Mouse (Mus musculus): ENCODE results near the gene Scaf1.

DNA sequence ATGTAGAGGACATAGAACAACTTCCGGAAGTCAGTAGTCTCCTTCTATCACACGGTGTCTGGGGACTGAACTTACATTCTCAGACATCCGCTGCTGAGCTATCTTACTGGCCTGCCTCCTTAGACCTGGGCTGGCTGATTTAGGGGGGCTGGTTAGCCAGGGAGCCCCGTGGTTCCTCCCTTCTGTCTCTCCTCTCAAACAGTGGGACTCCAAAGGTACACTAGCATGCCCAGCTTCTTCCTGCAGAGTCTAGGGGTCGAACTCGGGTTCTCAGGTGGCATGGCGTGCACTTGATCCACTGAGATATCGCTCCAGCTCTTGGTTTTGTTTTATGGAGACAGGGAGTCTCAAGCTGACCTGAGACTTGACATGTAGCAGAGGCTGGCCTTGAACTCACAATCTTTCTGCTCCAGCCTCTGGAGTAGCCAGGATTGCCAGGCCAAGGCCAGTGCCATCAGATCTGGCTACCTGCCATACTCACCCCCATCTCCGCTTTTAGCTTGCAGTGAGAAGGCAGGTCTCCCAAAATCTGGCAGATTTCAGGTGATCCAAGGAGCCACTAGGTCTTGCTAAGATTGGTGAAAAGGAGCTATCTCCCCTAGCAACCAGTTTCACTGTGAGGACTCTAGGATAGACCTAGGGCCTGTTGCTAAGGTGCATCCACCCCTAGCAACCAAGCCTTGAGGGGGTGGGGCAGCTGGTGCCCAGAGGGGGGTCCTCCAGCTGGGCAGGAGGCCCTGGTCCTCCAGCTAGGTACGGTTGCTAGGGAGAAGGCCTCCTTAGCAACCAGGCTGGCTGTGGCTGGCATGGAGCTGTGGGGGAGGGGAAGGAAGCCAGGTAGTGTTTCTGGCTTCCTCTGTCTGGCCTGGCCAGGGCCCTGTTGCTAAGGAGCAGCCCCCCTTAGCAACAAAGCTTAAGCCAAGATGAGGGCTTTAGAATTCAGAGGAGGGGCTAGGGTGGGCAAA lies 42.7 kb upstream of the Scaf1 start:
- TF ChIP-seq GATA1 (IDR thresholded peaks at IDR 0.05; ENCODE audit: borderline replicate concordance, low read length) (no peak), FLI1 (IDR thresholded peaks at IDR 0.05; ENCODE audit: low read length) (no peak; the same call in 1 of the 2 replicates)

All from megakaryocyte, embryonic 14.5 days (primary cell).